Mouse (Mus musculus): ENCODE results near the gene Immp2l.

- no peak for TF ChIP-seq CTCF (IDR thresholded peaks at IDR 0.05; ENCODE audit: low read depth, low read length)
- no peak for TF ChIP-seq GATA1 (IDR thresholded peaks at IDR 0.05; ENCODE audit: borderline replicate concordance, low read length)
- TF ChIP-seq POLR2AphosphoS5 (IDR thresholded peaks at IDR 0.05; ENCODE audit: insufficient replicate concordance, low read depth, low read length) = no peak
These were observed 307.2 kb downstream of the Immp2l start for GRCm38 (mm10) chr12:41330988-41331671.
